Mouse (Mus musculus) forebrain, embryonic 13.5 days (tissue): Measurements from ENCODE around the gene Chn1. TPM values are rescaled to one million over a fixed set of nuclear protein-coding genes. Genes with fewer than 3 reads are reported as not detected.

Source experiments
- ATAC-seq: fragments of 200-750 bp; cut with Nextera tagmentation; 2 replicates; pipeline ENCODE4 v1.8.0; 2017
- H3K27ac ChIP-seq: fragments of 300-500 bp; sonication (generic); 2 replicates; pipeline ENCODE4 v1.5.1; 2015; ENCODE audit warnings: inconsistent platforms, mild to moderate bottlenecking, moderate library complexity
- H3K27me3 ChIP-seq: fragments of 300-500 bp; sonication (generic); 2 replicates; pipeline ENCODE4 v1.6.1; 2015; ENCODE audit warnings: mild to moderate bottlenecking, inconsistent platforms
- H3K36me3 ChIP-seq: fragments of 300-500 bp; sonication (generic); 2 replicates; pipeline ENCODE4 v1.6.1; 2015; ENCODE audit warnings: mild to moderate bottlenecking, inconsistent platforms; ENCODE audit not compliant: poor library complexity, severe bottlenecking
- H3K4me1 ChIP-seq: fragments of 300-500 bp; sonication (generic); 2 replicates; pipeline ENCODE4 v1.6.1; 2015; ENCODE audit warnings: inconsistent platforms
- H3K4me2 ChIP-seq: fragments of 300-500 bp; sonication (generic); 2 replicates; pipeline ENCODE4 v1.6.1; 2015; ENCODE audit warnings: inconsistent platforms, mild to moderate bottlenecking, moderate library complexity
- H3K4me3 ChIP-seq: fragments of 300-500 bp; sonication (generic); 2 replicates; pipeline ENCODE4 v1.5.1; 2015; ENCODE audit warnings: mild to moderate bottlenecking, inconsistent platforms
- H3K9ac ChIP-seq: fragments of 300-500 bp; sonication (generic); 2 replicates; pipeline ENCODE4 v1.6.1; 2015; ENCODE audit warnings: mild to moderate bottlenecking, inconsistent platforms
- H3K9me3 ChIP-seq: fragments of 300-500 bp; sonication (generic); replicated peaks from 2 replicates; pipeline ENCODE4 v1.6.1; 2016; ENCODE audit warnings: inconsistent platforms
- WGBS: fragments of 180-500 bp; shearing (Covaris S2); methylation state at CpG from one replicate; pipeline ENCODE4 v1.1.7; 2015; 5-methylcytosine and 5-hydroxymethylcytosine counted together
- polyA plus RNA-seq: library from polyadenylated mRNA; unstranded; fragments of >200 nt; fragmentation: Nextera tagmentation; extraction: Ambion mirVana; gene quantifications from 2 replicates; pipeline ENCODE4 v1.2.1, GENCODE M21; 2015

Gene Chn1
- polyA plus RNA-seq, 1 experiment from 2014 or later: 71.9 TPM

DNA sequence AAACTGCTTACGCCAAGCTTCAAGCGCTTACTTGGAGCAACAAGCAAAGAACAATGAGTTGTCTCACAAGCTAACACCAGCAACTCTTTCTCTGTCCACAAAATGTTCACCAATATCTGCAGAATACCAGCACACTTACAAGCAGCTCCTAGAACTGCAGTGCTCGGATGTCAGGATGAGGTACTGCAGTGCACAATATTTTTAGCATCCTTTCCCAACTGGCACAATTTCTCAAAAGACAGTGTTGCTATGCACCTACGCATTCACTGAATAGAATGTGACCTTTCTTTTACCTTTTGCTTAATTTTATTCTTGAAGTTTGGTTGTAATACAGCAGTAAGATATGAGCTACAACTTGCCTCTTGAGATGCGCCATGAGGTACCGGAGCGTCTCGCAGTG is 160.8 kb downstream of the Chn1 start:
- no peak overlapping the region for H3K4me3 ChIP-seq
- H3K36me3 ChIP-seq: peaks cover 74% of the 10 kb centered on the region
- WGBS: 97% methylated on average over 8 of the region's 8 CpGs
- H3K4me1 ChIP-seq: no peaks in the 10 kb centered on the region
- H3K27ac ChIP-seq: no peak overlapping the region
- H3K27me3 ChIP-seq: no peaks in the 10 kb centered on the region
- no peak overlapping the region for H3K4me2 ChIP-seq
- ATAC-seq: no peak
- H3K9me3 ChIP-seq: no peaks in the 10 kb centered on the region
- no peak overlapping the region for H3K9ac ChIP-seq

GRCm38 (mm10) chr2:73612941-73613340 is 162.2 kb downstream of the Chn1 start:
- H3K9me3 ChIP-seq: no peaks in the 10 kb centered on the region
- no peak overlapping the region for H3K4me3 ChIP-seq
- no peaks in the 10 kb centered on the region for H3K27me3 ChIP-seq
- H3K9ac ChIP-seq: no peak overlapping the region
- ATAC-seq: no peak
- WGBS: 94% methylated on average over 7 of the region's 7 CpGs
- H3K4me2 ChIP-seq: no peak overlapping the region
- peaks cover 71% of the 10 kb centered on the region for H3K36me3 ChIP-seq
- no peak overlapping the region for H3K27ac ChIP-seq
- H3K4me1 ChIP-seq: no peaks in the 10 kb centered on the region

- no peaks in the 10 kb centered on the region for H3K27me3 ChIP-seq
- no peaks in the 10 kb centered on the region for H3K4me1 ChIP-seq
- H3K4me3 ChIP-seq: no peak overlapping the region
- no peak for ATAC-seq
- no peak overlapping the region for H3K4me2 ChIP-seq
- H3K27ac ChIP-seq: no peak overlapping the region
- WGBS: 89% methylated on average over 6 of the region's 6 CpGs
- H3K36me3 ChIP-seq: peaks cover 67% of the 10 kb centered on the region
- H3K9me3 ChIP-seq: no peaks in the 10 kb centered on the region
- no peak overlapping the region for H3K9ac ChIP-seq
These were observed 162.7 kb downstream of the Chn1 start for GRCm38 (mm10) chr2:73612367-73612914.

DNA sequence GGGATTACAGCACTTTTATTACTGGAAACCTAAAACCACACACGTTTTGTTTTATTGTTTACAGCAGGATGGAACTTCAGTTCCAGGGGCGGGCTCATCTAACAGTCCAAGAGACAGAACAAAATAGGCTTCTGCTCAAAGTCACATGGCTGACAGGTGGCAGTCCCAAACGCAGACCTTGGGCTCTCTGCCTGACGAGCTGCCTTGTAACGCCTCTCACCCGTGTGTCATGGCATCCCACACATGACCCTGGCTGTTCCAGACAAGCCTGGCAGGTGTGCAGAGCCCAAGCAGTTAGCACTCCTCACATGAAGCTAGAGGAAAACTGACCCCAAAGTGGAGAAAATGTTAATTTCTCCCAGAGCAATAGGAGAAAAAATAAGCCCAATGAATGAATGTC is 163.3 kb downstream of the Chn1 start:
- Histone ChIP-seq H3K4me3 (no peak overlapping the region), H3K36me3 (peaks cover 64% of the 10 kb centered on the region), H3K4me2 (no peak overlapping the region), H3K9me3 (no peaks in the 10 kb centered on the region), H3K9ac (no peak overlapping the region), H3K4me1 (no peaks in the 10 kb centered on the region), H3K27me3 (no peaks in the 10 kb centered on the region), H3K27ac (no peak overlapping the region)
- WGBS: 83% methylated on average over 6 of the region's 6 CpGs
- no peak for ATAC-seq

GRCm38 (mm10) chr2:73609724-73610210 is 165.4 kb downstream of the Chn1 start:
- Histone ChIP-seq H3K4me1 (no peaks in the 10 kb centered on the region), H3K27me3 (no peaks in the 10 kb centered on the region), H3K27ac (no peak overlapping the region), H3K9ac (no peak overlapping the region), H3K9me3 (no peaks in the 10 kb centered on the region), H3K4me2 (no peak overlapping the region), H3K36me3 (peaks cover 48% of the 10 kb centered on the region), H3K4me3 (no peak overlapping the region)
- 94% methylated on average over 3 of the region's 3 CpGs for WGBS
- ATAC-seq: no peak

DNA sequence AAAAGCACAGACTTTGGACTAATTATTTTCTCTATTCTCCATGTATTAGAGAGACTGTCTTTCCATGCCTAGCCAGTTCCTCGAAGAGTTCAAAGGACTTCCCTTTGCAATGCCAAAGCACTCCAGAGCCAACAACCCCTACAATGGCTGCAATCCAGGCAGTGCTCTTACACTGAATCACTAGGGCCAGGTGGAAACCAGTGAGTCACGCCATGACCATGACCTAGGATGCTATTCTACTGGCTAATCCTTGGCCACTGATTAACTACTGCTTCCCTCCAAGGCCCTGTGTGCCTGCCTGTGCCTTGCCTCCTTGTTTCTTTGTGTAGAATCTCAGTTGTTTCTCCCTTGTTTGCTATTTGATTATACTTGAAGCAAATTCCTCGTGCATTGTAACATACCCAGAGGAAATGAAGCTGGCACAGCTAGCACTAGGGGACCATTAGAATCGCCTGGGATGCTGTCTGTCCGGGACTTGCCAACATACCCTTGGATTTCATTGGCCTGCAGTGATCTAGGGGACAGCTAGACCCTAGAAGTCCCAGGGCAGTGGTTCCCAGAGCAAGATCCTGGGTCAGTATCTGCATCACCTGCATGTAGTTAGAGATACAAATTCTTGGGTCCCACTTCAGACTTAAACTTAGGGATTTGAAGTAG is 166.0 kb downstream of the Chn1 start:
- Histone ChIP-seq H3K9me3 (no peaks in the 10 kb centered on the region), H3K36me3 (peaks cover 42% of the 10 kb centered on the region), H3K27ac (no peak overlapping the region), H3K27me3 (no peaks in the 10 kb centered on the region), H3K9ac (no peak overlapping the region), H3K4me1 (no peaks in the 10 kb centered on the region), H3K4me3 (no peak overlapping the region), H3K4me2 (no peak overlapping the region)
- no peak for ATAC-seq
- WGBS: 78% methylated on average over 5 of the region's 5 CpGs

DNA sequence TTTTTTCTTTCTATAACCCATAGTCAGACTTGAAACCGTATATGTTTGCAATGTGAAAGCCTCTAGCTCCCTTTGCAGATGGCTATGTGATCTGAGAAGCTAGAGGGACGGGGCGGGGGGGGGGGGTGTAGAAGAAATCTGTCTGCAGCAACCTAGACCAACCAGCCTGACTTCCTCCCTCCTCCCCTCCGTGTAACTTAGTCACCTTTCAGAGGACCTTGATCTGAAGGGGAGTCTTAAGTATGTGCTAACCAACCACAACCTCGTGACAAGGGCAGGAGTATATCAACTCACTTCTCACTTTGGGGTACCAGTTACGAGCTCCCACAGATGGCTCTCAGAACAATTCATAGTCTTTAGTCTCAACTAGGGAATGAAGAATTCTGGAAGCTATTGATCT is 166.8 kb downstream of the Chn1 start:
- ATAC-seq: no peak
- Histone ChIP-seq H3K27ac (no peak overlapping the region), H3K36me3 (peaks cover 36% of the 10 kb centered on the region), H3K4me2 (no peak overlapping the region), H3K27me3 (no peaks in the 10 kb centered on the region), H3K9ac (no peak overlapping the region), H3K9me3 (no peaks in the 10 kb centered on the region), H3K4me3 (no peak overlapping the region), H3K4me1 (no peaks in the 10 kb centered on the region)
- 87% methylated on average over 6 of the region's 6 CpGs for WGBS

GRCm38 (mm10) chr2:73607609-73608008 is 167.5 kb downstream of the Chn1 start:
- H3K27me3 ChIP-seq: no peaks in the 10 kb centered on the region
- H3K9ac ChIP-seq: no peak overlapping the region
- no peaks in the 10 kb centered on the region for H3K9me3 ChIP-seq
- 44% methylated on average over 4 of the region's 4 CpGs for WGBS
- H3K4me2 ChIP-seq: no peak overlapping the region
- no peak overlapping the region for H3K27ac ChIP-seq
- peaks cover 29% of the 10 kb centered on the region for H3K36me3 ChIP-seq
- H3K4me3 ChIP-seq: no peak overlapping the region
- H3K4me1 ChIP-seq: no peaks in the 10 kb centered on the region
- no peak for ATAC-seq

- Histone ChIP-seq H3K27ac (no peak overlapping the region), H3K4me3 (no peak overlapping the region), H3K9me3 (no peaks in the 10 kb centered on the region), H3K36me3 (peaks cover 25% of the 10 kb centered on the region), H3K4me2 (no peak overlapping the region), H3K4me1 (no peaks in the 10 kb centered on the region), H3K27me3 (no peaks in the 10 kb centered on the region), H3K9ac (no peak overlapping the region)
- no peak for ATAC-seq
- 59% methylated on average over 2 of the region's 2 CpGs for WGBS
These were observed 168.0 kb downstream of the Chn1 start for GRCm38 (mm10) chr2:73607146-73607545.

DNA sequence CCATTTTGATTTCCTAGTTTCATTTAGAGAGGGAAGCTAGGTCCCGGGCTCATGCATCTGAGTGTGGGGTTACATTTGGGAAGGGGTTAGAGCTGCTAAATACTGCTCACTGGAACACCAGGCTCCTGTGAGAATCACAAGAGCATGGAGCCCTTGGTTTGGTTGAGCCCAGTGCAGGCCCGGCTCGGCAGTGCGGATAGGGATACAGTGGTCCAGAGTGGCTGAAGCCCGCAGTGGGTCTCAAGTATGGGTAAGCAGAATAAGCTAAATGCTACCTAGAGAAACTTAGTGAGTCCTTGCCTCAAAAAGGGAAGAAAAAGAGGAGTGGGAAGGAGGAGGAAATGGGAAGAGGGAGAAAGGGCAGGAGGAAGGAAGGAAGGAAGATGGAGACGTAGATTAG is 168.5 kb downstream of the Chn1 start:
- ATAC-seq: no peak
- peaks cover 21% of the 10 kb centered on the region for H3K36me3 ChIP-seq
- no peaks in the 10 kb centered on the region for H3K27me3 ChIP-seq
- no peaks in the 10 kb centered on the region for H3K9me3 ChIP-seq
- H3K4me2 ChIP-seq: no peak overlapping the region
- H3K27ac ChIP-seq: no peak overlapping the region
- H3K9ac ChIP-seq: no peak overlapping the region
- no peak overlapping the region for H3K4me3 ChIP-seq
- no peaks in the 10 kb centered on the region for H3K4me1 ChIP-seq
- WGBS: 94% methylated on average over 6 of the region's 6 CpGs

DNA sequence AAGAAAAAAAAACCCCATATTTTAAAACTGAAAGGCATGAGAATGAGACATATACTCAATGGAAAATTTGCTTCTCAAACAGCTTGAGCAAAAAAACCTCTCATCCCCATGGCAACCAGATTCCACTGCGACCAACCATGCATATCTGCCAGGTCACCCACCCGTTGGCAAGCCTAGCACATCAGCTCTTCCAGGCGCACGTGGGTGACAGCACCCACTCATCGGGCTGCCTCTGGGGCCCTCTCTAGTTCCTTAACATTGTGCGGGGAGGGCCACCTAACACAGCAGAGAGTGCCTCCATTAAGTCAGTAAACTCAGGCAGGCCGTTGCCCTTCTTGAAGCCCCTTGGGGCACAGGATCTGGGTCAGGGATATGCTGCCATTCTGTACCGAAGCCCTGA is 170.1 kb downstream of the Chn1 start:
- Histone ChIP-seq H3K27ac (no peak overlapping the region), H3K9ac (no peak overlapping the region), H3K9me3 (no peaks in the 10 kb centered on the region), H3K27me3 (no peaks in the 10 kb centered on the region), H3K4me3 (no peak overlapping the region), H3K4me1 (no peaks in the 10 kb centered on the region), H3K36me3 (peaks cover 6% of the 10 kb centered on the region; the same call in 1 of the 2 replicates), H3K4me2 (no peak overlapping the region)
- WGBS: 76% methylated on average over 8 of the region's 8 CpGs
- peak; percentile 66; the same call in 1 of the 2 replicates for ATAC-seq

GRCm38 (mm10) chr2:73604579-73604978 is 170.6 kb downstream of the Chn1 start:
- 0 out of 2 replicates have a peak, but pooled peaks have one; percentile 30 for ATAC-seq
- H3K9me3 ChIP-seq: no peaks in the 10 kb centered on the region
- no peak overlapping the region for H3K4me2 ChIP-seq
- H3K27me3 ChIP-seq: no peaks in the 10 kb centered on the region
- H3K27ac ChIP-seq: no peak overlapping the region
- H3K4me3 ChIP-seq: no peak overlapping the region
- H3K9ac ChIP-seq: no peak overlapping the region
- H3K4me1 ChIP-seq: no peaks in the 10 kb centered on the region
- 79% methylated on average over 2 of the region's 2 CpGs for WGBS
- 0 out of 2 replicates have a peak, but pooled peaks cover 3% of the 10 kb centered on the region for H3K36me3 ChIP-seq

DNA sequence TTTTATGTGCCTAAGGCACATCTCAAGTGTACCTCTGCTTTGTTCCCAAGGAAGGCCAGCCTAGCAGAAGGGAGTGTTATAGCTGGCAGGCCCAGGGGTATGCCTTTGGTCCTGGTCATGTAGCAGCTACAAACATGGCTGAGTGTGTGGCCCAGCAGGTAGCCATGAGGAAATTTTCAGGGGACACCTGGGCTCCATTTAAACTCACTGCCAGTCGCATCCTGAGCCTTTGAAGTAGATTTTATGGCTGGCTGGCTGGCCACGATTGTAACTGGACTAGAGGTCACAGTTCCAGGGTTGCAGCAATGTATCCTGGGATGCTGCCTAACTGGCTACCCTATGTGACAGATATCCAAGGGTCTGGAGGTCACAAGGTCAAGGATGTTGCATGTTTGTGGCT is 174.5 kb downstream of the Chn1 start:
- Histone ChIP-seq H3K36me3 (no peaks in the 10 kb centered on the region), H3K9me3 (no peaks in the 10 kb centered on the region), H3K4me1 (0 out of 2 replicates have a peak, but pooled peaks cover 3% of the 10 kb centered on the region), H3K27ac (no peak overlapping the region), H3K9ac (no peak overlapping the region), H3K4me2 (no peak overlapping the region), H3K27me3 (no peaks in the 10 kb centered on the region), H3K4me3 (no peak overlapping the region)
- WGBS: 64% methylated on average over 2 of the region's 2 CpGs
- ATAC-seq: no peak
